Mouse (Mus musculus) layer of hippocampus, postnatal 10 days (tissue): Measurements from ENCODE around the gene Ptpre. TPM values are rescaled to one million over a fixed set of nuclear protein-coding genes. Genes with fewer than 3 reads are reported as not detected.
"Not testable (repeated sequence)": the region's sequence is repeated elsewhere in the genome, so short reads cannot be mapped to it uniquely, and the experiment has no call there.

Source experiments
- DNase-seq, 2 experiments: peaks; one replicate each; pipeline ENCODE4 v3.0.0; 2021; ENCODE audit warnings: low spot score in 2 of 2
- total RNA-seq, 2 experiments: library from RNA; stranded (reverse); gene quantifications; 2 replicates each; pipeline ENCODE4 v1.2.3; 2021

Gene Ptpre
- total RNA-seq, 2 experiments from 2014 or later: 50.6 to 56.8 TPM

- no peak for DNase-seq
These were observed 2.6 kb upstream of the Ptpre start for GRCm38 (mm10) chr7:135534548-135535189.

- no peak for DNase-seq
These were observed 1.4 kb upstream of the Ptpre start for GRCm38 (mm10) chr7:135535908-135536307.

- peak; percentile 49 to 69 for DNase-seq
These were observed 864 bp downstream of the Ptpre start for GRCm38 (mm10) chr7:135537948-135538741.

- no peak for DNase-seq
These were observed 2.1 kb downstream of the Ptpre start for GRCm38 (mm10) chr7:135539429-135539828.

GRCm38 (mm10) chr7:135542235-135542634 lies 5.0 kb downstream of the Ptpre start:
- no peak for DNase-seq

GRCm38 (mm10) chr7:135543033-135543432 lies 5.8 kb downstream of the Ptpre start:
- DNase-seq: no peak

GRCm38 (mm10) chr7:135544321-135544720 lies 7.0 kb downstream of the Ptpre start:
- DNase-seq: no peak

- no peak for DNase-seq
These were observed 8.7 kb downstream of the Ptpre start for GRCm38 (mm10) chr7:135545957-135546356.

- no peak for DNase-seq
These were observed 9.2 kb downstream of the Ptpre start for GRCm38 (mm10) chr7:135546530-135546929.

- no peak for DNase-seq
These were observed 11.2 kb downstream of the Ptpre start for GRCm38 (mm10) chr7:135548434-135548833.

GRCm38 (mm10) chr7:135551547-135551946 lies 14.3 kb downstream of the Ptpre start:
- DNase-seq: no peak

GRCm38 (mm10) chr7:135553550-135553949 lies 16.3 kb downstream of the Ptpre start:
- no peak for DNase-seq

- no peak for DNase-seq
These were observed 19.6 kb downstream of the Ptpre start for GRCm38 (mm10) chr7:135556663-135557402.

GRCm38 (mm10) chr7:135560280-135560679 lies 23.0 kb downstream of the Ptpre start:
- no peak for DNase-seq

GRCm38 (mm10) chr7:135564022-135564421 lies 26.7 kb downstream of the Ptpre start:
- no peak for DNase-seq

GRCm38 (mm10) chr7:135566013-135566412 lies 28.7 kb downstream of the Ptpre start:
- DNase-seq: peak in 1 of 2 experiments; percentile 56

- DNase-seq: no peak
These were observed 30.3 kb downstream of the Ptpre start for GRCm38 (mm10) chr7:135567582-135567981.

GRCm38 (mm10) chr7:135568550-135568949 lies 31.3 kb downstream of the Ptpre start:
- DNase-seq: no peak

GRCm38 (mm10) chr7:135571392-135571791 lies 34.1 kb downstream of the Ptpre start:
- no peak for DNase-seq

- no peak for DNase-seq
These were observed 34.8 kb downstream of the Ptpre start for GRCm38 (mm10) chr7:135571951-135572559.

GRCm38 (mm10) chr7:135575319-135576069 lies 38.2 kb downstream of the Ptpre start:
- not testable (repeated sequence) for DNase-seq
